Mouse (Mus musculus) MEL (cell line): ENCODE results near the gene Cox16. TPM values are rescaled to one million over a fixed set of nuclear protein-coding genes. Genes with fewer than 3 reads are reported as not detected.
"Not testable (repeated sequence)": the region's sequence is repeated elsewhere in the genome, so short reads cannot be mapped to it uniquely, and the experiment has no call there.

Source experiments
- DNase-seq: peaks from one replicate; pipeline ENCODE4 v3.0.0; 2011; ENCODE audit warnings: low read depth, low spot score
- H3K27ac ChIP-seq: 2 replicates; pipeline ENCODE4 v1.5.1; 2012; ENCODE audit warnings: low read depth, mild to moderate bottlenecking, control low read depth, low read length, moderate library complexity; ENCODE audit not compliant: control insufficient read depth
- H3K27me3 ChIP-seq, 2 experiments: fragments of 150-350 bp in 1 of 2; sonication (generic) in 1 of 2; 2 replicates each; pipeline ENCODE4 v1.6.1; 2012; ENCODE audit warnings: low read length in 2 of 2, mild to moderate bottlenecking in 2 of 2, improper control_type of control experiment in 1 of 2, moderate library complexity in 1 of 2; ENCODE audit not compliant: insufficient read depth in 2 of 2, control insufficient read depth in 1 of 2
- H3K36me3 ChIP-seq, 2 experiments: 2 replicates each; pipeline ENCODE4 v1.6.1; 2012 to 2014; ENCODE audit warnings: low read length in 2 of 2, improper control_type of control experiment in 1 of 2, inconsistent platforms in 1 of 2, mild to moderate bottlenecking in 1 of 2; ENCODE audit not compliant: insufficient read depth in 2 of 2, control insufficient read depth in 1 of 2
- H3K4me1 ChIP-seq, 2 experiments: fragments of 150-350 bp in 1 of 2; sonication (generic) in 1 of 2; 2 replicates each; pipeline ENCODE4 v1.6.1; 2012; ENCODE audit warnings: low read length in 2 of 2, improper control_type of control experiment in 1 of 2, mild to moderate bottlenecking in 1 of 2; ENCODE audit not compliant: insufficient read depth in 2 of 2, control insufficient read depth in 1 of 2
- H3K4me3 ChIP-seq, 2 experiments: fragments of 150-350 bp in 1 of 2; sonication (generic) in 1 of 2; 2 replicates each; pipeline ENCODE4 v1.5.1; 2012; ENCODE audit warnings: low read depth in 2 of 2, low read length in 2 of 2, mild to moderate bottlenecking in 2 of 2, moderate library complexity in 2 of 2, control low read depth in 1 of 2, improper control_type of control experiment in 1 of 2; ENCODE audit not compliant: control insufficient read depth in 1 of 2, insufficient read depth in 1 of 2
- H3K79me2 ChIP-seq: 2 replicates; pipeline ENCODE4 v1.6.1; 2012; ENCODE audit warnings: mild to moderate bottlenecking, low read length, moderate library complexity; ENCODE audit not compliant: control insufficient read depth, poor library complexity, insufficient read depth
- H3K9ac ChIP-seq: 2 replicates; pipeline ENCODE4 v1.6.1; 2012; ENCODE audit warnings: low read depth, mild to moderate bottlenecking, control low read depth, low read length, moderate library complexity; ENCODE audit not compliant: control insufficient read depth, poor library complexity, severe bottlenecking
- H3K9me3 ChIP-seq: fragments of 150-350 bp; sonication (generic); replicated peaks from 2 replicates; pipeline ENCODE4 v1.6.1; 2012; ENCODE audit warnings: mild to moderate bottlenecking, low read length, improper control_type of control experiment, moderate library complexity; ENCODE audit not compliant: insufficient read depth
- CTCF ChIP-seq, 3 experiments: IDR thresholded peaks in 2 of 3; conservative IDR thresholded peaks in 1 of 3; 2 replicates each; pipeline ENCODE4 v1.5.1; 2011 to 2012; ENCODE audit warnings: low read length in 3 of 3, low read depth in 2 of 3, mild to moderate bottlenecking in 2 of 3, improper control_type of control experiment in 1 of 3, inconsistent platforms in 1 of 3, mixed read lengths in 1 of 3, moderate library complexity in 1 of 3; ENCODE audit not compliant: control insufficient read depth in 1 of 3, insufficient read depth in 1 of 3, poor library complexity in 1 of 3, severe bottlenecking in 1 of 3
- ELF1 ChIP-seq: IDR thresholded peaks from 2 replicates; pipeline ENCODE4 v1.6.1; 2014; ENCODE audit warnings: low read depth, mild to moderate bottlenecking, inconsistent platforms, low read length, improper control_type of control experiment, moderate library complexity
- ETS1 ChIP-seq: IDR thresholded peaks from 2 replicates; pipeline ENCODE4 v1.6.1; 2012; ENCODE audit warnings: low read depth, mild to moderate bottlenecking, inconsistent platforms, low read length, improper control_type of control experiment, moderate library complexity
- GABPA ChIP-seq: IDR thresholded peaks from 2 replicates; pipeline ENCODE4 v1.6.1; 2012; ENCODE audit warnings: low read depth, mild to moderate bottlenecking, inconsistent platforms, low read length, improper control_type of control experiment, moderate library complexity
- MAX ChIP-seq: IDR thresholded peaks from 2 replicates; pipeline ENCODE4 v1.6.1; 2011; ENCODE audit warnings: low read length, improper control_type of control experiment
- MXI1 ChIP-seq: IDR thresholded peaks from 2 replicates; pipeline ENCODE4 v1.6.1; 2011; ENCODE audit warnings: mild to moderate bottlenecking, low read depth, low read length, improper control_type of control experiment
- MYB ChIP-seq: IDR thresholded peaks from 2 replicates; pipeline ENCODE4 v1.6.1; 2011; ENCODE audit warnings: mild to moderate bottlenecking, low read depth, low read length, improper control_type of control experiment
- MYC ChIP-seq: IDR thresholded peaks from 2 replicates; pipeline ENCODE4 v1.6.1; 2011; ENCODE audit warnings: low read depth, mild to moderate bottlenecking, low read length, improper control_type of control experiment, moderate library complexity
- NELFE ChIP-seq: IDR thresholded peaks from 2 replicates; pipeline ENCODE4 v1.6.1; 2011; ENCODE audit warnings: low read depth, low read length, improper control_type of control experiment
- NRF1 ChIP-seq: IDR thresholded peaks from 2 replicates; pipeline ENCODE4 v1.6.1; 2014; ENCODE audit warnings: low read depth, mild to moderate bottlenecking, inconsistent platforms, low read length, improper control_type of control experiment, moderate library complexity; ENCODE audit not compliant: poor library complexity, insufficient read depth, severe bottlenecking
- RAD21 ChIP-seq: IDR thresholded peaks from 2 replicates; pipeline ENCODE4 v1.6.1; 2011; ENCODE audit warnings: mild to moderate bottlenecking, low read depth, low read length, improper control_type of control experiment
- RCOR1 ChIP-seq: IDR thresholded peaks from 2 replicates; pipeline ENCODE4 v1.6.1; 2012; ENCODE audit warnings: low read depth, mild to moderate bottlenecking, inconsistent platforms, low read length, improper control_type of control experiment
- SIN3A ChIP-seq: IDR thresholded peaks from 2 replicates; pipeline ENCODE4 v1.6.1; 2012; ENCODE audit warnings: low read length, improper control_type of control experiment, inconsistent platforms
- SMC3 ChIP-seq: IDR thresholded peaks from 2 replicates; pipeline ENCODE4 v1.6.1; 2011; ENCODE audit warnings: low read depth, low read length, improper control_type of control experiment
- ZC3H11A ChIP-seq: IDR thresholded peaks from 2 replicates; pipeline ENCODE4 v1.6.1; 2012; ENCODE audit warnings: low read depth, mild to moderate bottlenecking, inconsistent platforms, low read length, improper control_type of control experiment
- polyA plus RNA-seq, 2 experiments: library from polyadenylated mRNA; stranded (reverse) in 1 of 2; unstranded in 1 of 2; fragments of >175 nt in 1 of 2; fragments of >200 nt in 1 of 2; gene quantifications; 2 replicates each; pipeline versions ENCODE4 v1.2.1 to v1.2.4; 2012; ENCODE audit warnings: low replicate concordance in 2 of 2, low read depth in 1 of 2; ENCODE audit not compliant: insufficient read length in 2 of 2, insufficient read depth in 1 of 2, missing spikeins in 1 of 2
- total RNA-seq: library from RNA; depleted of rRNA; stranded (reverse); fragments of 300-350 nt; gene quantifications from 2 replicates; pipeline ENCODE4 v1.2.3, GENCODE M21; 2012

Cox16 gene
- total and polyA plus RNA-seq, 3 experiments = 49.6 to 99.1 TPM; not detected in 1

- Histone ChIP-seq H3K27me3 (no peaks in the 10 kb centered on the region), H3K4me1 (no peaks in the 10 kb centered on the region), H3K9ac (no peak overlapping the region), H3K4me3 (no peak overlapping the region), H3K79me2 (no peaks in the 10 kb centered on the region), H3K27ac (no peak overlapping the region), H3K36me3 (no peaks in the 10 kb centered on the region), H3K9me3 (no peaks in the 10 kb centered on the region)
- no peak for TF ChIP-seq ELF1
- TF ChIP-seq NELFE = no peak
- TF ChIP-seq ZC3H11A = no peak
- TF ChIP-seq MYC = no peak
- no peak for TF ChIP-seq RAD21
- no peak for TF ChIP-seq MAX
- TF ChIP-seq GABPA = no peak
- no peak for TF ChIP-seq MYB
- DNase-seq = no peak
These were observed 76.0 kb downstream of the Cox16 start for GRCm38 (mm10) chr12:81408966-81409365.

GRCm38 (mm10) chr12:81402187-81402586 is 82.7 kb downstream of the Cox16 start:
- Histone ChIP-seq H3K27ac (no peak overlapping the region), H3K27me3 (no peaks in the 10 kb centered on the region)
- no peak for TF ChIP-seq RCOR1
- peak; percentile 80 for TF ChIP-seq RAD21
- peak; percentile 57 to 80 (median 79) for TF ChIP-seq CTCF (IDR thresholded peaks at IDR 0.05 in 2 of 3, conservative IDR thresholded peaks at IDR 0.05 in 1 of 3; ENCODE audit: control insufficient read depth in 1 of 3, insufficient read depth in 1 of 3, low read depth in 2 of 3, low read length in 3 of 3, poor library complexity in 1 of 3, severe bottlenecking in 1 of 3)
- peak; percentile 88 for TF ChIP-seq MAX
- TF ChIP-seq MXI1 = peak; percentile 48; the same call in 1 of the 2 replicates
- TF ChIP-seq MYC = peak; percentile 89
- 0 out of 2 replicates have a peak, but pooled peaks have one; percentile 8 for TF ChIP-seq NRF1
- TF ChIP-seq ZC3H11A = peak; percentile 47
- peak; percentile 78 for TF ChIP-seq SMC3
- TF ChIP-seq ETS1 = no peak
- TF ChIP-seq SIN3A = peak; percentile 51
- TF ChIP-seq, all 39 proteins: peak for 9
- Histone ChIP-seq H3K9ac (no peak overlapping the region), H3K36me3 (no peaks in the 10 kb centered on the region), H3K9me3 (no peaks in the 10 kb centered on the region), H3K4me3 (no peak overlapping the region), H3K79me2 (no peaks in the 10 kb centered on the region), H3K4me1 (no peaks in the 10 kb centered on the region)
- peak; percentile 78 for DNase-seq

- H3K4me3 ChIP-seq, H3K27me3 ChIP-seq, H3K9me3 ChIP-seq, H3K4me1 ChIP-seq, DNase-seq, H3K79me2 ChIP-seq, H3K27ac ChIP-seq, H3K9ac ChIP-seq, H3K36me3 ChIP-seq: not testable (repeated sequence)
These were observed 105.6 kb downstream of the Cox16 start, which contains the start of gene Gm4787 for GRCm38 (mm10) chr12:81379364-81379763. Gm4787 (minus strand) TSS chr12:81379464.
